Mouse (Mus musculus) lung, adult 2 months (tissue): ENCODE measurements at regions not wholly inside any gene's neighbourhood (a gene's known extent, or its start where the extent isn't known, plus 50 kb on each side); places are given as distances from the start of the nearest gene placed in this dataset.

Source experiments
- DNase-seq: peaks from one replicate; pipeline ENCODE4 v3.0.0; 2022
- H3K4me1 ChIP-seq: fragments of 200-500 bp; 2 replicates; pipeline ENCODE4 v1.6.1; 2011; ENCODE audit warnings: low read length; ENCODE audit not compliant: control insufficient read depth, insufficient read depth
- H3K4me3 ChIP-seq: fragments of 200-500 bp; replicated peaks from 2 replicates; pipeline ENCODE3; 2011; ENCODE audit warnings: low read depth, mild to moderate bottlenecking, control low read depth, low read length; ENCODE audit errors: extremely low read depth
- CTCF ChIP-seq: fragments of 200-500 bp; IDR thresholded peaks from 2 replicates; pipeline ENCODE4 v1.5.1; 2011; ENCODE audit warnings: mild to moderate bottlenecking, low read length, control low read depth; ENCODE audit not compliant: insufficient read depth
- POLR2A ChIP-seq: fragments of 200-500 bp; IDR thresholded peaks from 2 replicates; pipeline ENCODE4 v1.6.1; 2011; ENCODE audit warnings: low read depth, mild to moderate bottlenecking, control low read depth, low read length, borderline replicate concordance; ENCODE audit errors: extremely low read depth
- WGBS: fragments of 180-500 bp; shearing (Covaris S2); methylation state at CpG from one replicate; pipeline ENCODE4 v1.1.7; 2018; 5-methylcytosine and 5-hydroxymethylcytosine counted together

DNA sequence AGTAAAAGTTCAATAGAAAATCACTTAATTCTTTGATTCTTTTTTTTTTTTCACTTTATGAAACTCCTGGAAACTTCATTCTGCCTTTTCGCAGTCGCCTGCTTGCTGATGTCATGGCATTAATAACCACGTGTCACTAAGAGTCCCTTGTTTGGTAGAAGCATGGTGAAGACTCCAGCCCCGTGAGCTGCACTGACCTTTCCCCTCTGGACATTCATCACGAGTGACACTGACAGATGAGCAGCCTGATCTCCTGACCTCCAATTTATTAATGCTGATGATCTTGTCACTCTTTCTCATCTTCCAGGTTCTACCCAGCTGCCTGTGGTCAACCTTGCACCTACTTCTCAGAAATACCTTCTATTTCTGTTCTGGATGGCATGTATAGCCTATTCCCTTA, 867.1 kb upstream of the Slit2 start:
- Histone ChIP-seq H3K4me3 (no peak overlapping the region), H3K4me1 (no peaks in the 10 kb centered on the region)
- DNase-seq: no peak
- 45% methylated on average over 5 of the region's 5 CpGs for WGBS
- TF ChIP-seq POLR2A (no peak), CTCF (no peak)

DNA sequence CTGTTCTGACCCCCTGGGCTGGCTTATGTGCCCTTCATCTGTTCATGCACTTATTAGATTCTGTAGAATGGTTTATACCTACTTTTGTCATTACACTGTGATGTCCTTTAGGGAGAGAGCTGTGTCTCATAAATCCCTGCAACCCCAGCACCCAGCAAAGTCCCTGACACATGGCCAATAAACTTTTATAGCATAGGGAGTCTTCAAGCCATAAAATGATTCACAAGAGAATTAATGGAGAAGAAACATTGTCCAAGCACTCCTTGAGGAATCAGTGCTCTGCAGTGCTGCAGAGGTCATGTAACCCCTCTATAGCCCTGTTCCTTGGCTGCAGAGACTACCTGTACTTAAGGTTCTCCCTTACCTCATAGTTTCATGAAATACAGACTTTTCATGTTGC, 887.2 kb upstream of the Slit2 start:
- no peak for DNase-seq
- H3K4me1 ChIP-seq: no peaks in the 10 kb centered on the region
- H3K4me3 ChIP-seq: no peak overlapping the region
- TF ChIP-seq CTCF (no peak), POLR2A (no peak)

DNA sequence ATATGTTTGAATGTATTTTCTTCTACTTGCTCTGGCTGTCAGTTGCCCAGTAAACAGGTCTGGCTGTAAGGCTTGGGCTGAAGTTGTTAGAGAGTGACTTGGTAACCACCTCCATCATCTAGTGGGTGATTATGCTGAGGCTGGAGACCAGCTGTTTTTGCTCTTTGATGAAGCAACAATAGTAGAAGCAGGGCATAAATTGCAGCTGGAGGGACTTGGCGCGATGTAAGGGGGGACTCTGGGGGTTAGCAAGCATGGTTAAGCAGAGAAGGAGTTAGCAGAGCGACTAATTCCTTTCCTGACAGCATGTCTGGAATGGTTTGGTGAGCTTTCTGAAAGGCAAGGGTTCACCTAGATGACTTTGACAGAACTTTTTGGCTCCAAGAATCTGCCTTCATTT, 930.0 kb upstream of the Slit2 start:
- whole genome bisulfite sequencing: 63% methylated on average over 3 of the region's 3 CpGs
- no peak for DNase-seq
- TF ChIP-seq POLR2A: no peak
- TF ChIP-seq CTCF: no peak
- Histone ChIP-seq H3K4me3 (no peak overlapping the region), H3K4me1 (no peaks in the 10 kb centered on the region)

DNA sequence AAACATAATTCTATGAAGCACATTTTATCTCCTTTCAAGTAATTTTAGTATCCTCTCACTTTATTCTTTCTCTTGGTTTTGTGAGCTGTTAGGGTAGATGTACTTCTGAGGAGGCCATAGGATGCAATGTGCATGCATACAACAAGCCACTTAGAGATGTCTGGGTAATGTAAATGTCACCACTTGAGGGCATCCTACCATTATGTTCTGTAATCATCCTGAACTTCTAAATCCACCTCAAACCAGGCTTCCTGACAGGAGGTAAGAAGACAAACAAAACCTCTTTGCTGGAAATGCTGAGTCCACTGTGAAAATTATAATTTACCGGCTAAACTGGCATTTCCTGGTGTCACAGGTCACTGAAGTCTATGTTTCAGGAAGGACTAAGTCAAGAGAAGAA, 946.2 kb upstream of the Slit2 start:
- TF ChIP-seq POLR2A (no peak), CTCF (no peak)
- WGBS: 33% methylated on average over 1 of the region's 1 CpGs
- Histone ChIP-seq H3K4me3 (no peak overlapping the region), H3K4me1 (no peaks in the 10 kb centered on the region)
- no peak for DNase-seq

DNA sequence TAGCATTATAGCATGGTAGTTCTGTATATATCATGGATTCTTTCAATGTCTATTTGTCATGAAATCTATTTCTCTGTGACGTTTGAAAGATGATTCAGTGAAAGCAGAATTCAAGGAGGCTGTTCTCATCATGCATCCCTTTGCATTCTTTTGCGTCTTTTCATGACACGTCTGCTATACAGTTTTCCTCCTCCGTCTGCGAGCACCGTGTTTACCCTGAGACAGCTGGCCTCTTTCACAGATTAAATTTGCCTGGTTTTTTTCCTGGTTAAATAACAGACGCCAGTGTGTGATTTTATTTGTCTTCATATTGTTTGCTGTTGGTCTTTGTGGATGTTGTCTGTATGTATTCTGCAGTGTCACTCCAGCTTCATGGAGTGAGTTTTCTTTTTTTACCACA, 948.9 kb upstream of the Slit2 start:
- Histone ChIP-seq H3K4me1 (no peaks in the 10 kb centered on the region), H3K4me3 (no peak overlapping the region)
- no peak for TF ChIP-seq POLR2A
- no peak for TF ChIP-seq CTCF
- DNase-seq: no peak
- 58% methylated on average over 7 of the region's 7 CpGs for WGBS

DNA sequence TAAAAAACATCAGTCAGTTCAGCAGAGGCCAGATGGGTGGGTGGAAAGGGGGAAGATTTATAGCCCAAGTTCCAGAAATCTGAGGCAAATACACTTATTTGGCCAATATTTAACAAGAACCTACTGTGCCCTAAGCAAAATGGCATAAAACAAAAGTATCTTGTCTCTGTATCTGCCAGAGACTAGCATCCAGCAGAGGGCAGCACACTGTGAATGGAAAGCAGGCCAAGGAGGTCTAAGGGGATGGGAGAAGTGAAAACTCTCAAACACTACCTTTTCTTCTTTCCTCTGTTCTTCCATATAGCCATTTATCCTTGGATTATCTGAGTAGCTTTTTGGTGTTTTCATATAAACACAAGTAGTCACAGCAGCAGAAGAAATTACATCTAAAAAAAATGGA, 968.6 kb upstream of the Slit2 start:
- H3K4me3 ChIP-seq: no peak overlapping the region
- TF ChIP-seq CTCF: peak; percentile 61
- TF ChIP-seq POLR2A: no peak
- no peaks in the 10 kb centered on the region for H3K4me1 ChIP-seq
- DNase-seq: peak; percentile 19

DNA sequence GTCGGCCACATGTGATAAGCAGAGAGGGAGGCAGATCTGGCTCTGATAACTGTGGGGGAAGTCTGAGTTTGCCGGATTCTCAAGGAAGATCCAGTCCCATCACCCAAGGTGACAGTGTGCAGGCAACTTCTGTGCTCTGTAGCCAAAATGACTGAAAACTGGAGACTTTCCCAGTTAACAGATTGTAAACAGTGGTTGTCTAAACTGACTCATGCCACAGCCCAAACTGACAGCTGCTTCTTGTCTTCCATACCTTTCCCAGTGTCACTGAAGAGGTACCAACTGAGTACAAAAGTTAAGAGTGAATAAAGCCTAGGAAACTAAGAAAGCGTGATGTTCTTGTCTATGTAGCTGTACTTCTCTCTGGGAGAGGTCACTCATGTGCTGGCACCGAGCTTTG, 990.4 kb upstream of the Slit2 start:
- no peak overlapping the region for H3K4me3 ChIP-seq
- DNase-seq: no peak
- TF ChIP-seq CTCF (no peak), POLR2A (no peak)
- 46% methylated on average over 4 of the region's 4 CpGs for WGBS
- H3K4me1 ChIP-seq: no peaks in the 10 kb centered on the region

DNA sequence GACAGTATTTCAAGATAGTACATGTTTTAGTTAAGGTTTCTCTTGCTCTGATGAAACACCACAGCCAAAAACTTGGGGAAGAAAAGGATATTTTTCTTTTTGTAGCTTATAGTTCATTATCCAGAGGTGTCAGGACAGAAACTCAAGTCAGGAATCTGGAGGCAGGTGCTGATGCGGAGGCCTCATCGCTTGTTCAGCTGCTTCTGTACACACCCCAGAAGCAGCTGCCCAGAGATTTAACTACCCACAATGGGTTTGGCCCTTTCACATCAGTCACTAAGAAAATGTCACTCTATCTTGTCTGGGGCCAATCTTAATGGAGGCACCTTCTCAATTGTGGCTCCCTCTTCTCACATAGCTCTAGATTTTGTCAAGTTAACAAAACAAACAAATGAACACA, 996.4 kb upstream of the Slit2 start:
- Histone ChIP-seq H3K4me3 (no peak overlapping the region), H3K4me1 (no peaks in the 10 kb centered on the region)
- 81% methylated on average over 2 of the region's 2 CpGs for WGBS
- TF ChIP-seq CTCF (no peak), POLR2A (no peak)
- DNase-seq: no peak

DNA sequence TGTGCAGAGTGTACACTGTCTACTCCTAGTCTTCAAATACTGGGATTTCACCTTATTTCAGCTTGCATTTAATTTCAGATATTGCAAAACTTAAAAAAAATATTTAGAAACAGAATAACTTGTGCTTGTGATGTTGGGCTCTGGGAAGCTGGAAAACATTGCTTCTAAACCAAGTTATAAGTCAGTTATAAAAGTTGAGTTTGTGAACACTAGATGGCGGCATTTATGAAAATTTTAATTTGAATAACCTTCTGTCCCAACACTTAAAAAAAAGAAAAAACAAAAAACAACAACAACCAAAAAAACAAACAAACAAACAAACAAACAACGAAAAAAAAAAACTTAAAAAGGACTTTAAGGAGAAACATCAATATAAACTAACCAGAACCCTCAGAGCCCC, 1002.6 kb upstream of the Slit2 start:
- Histone ChIP-seq H3K4me1 (no peaks in the 10 kb centered on the region), H3K4me3 (no peak overlapping the region)
- TF ChIP-seq CTCF (no peak), POLR2A (no peak)
- 75% methylated on average over 2 of the region's 2 CpGs for WGBS
- DNase-seq: no peak

DNA sequence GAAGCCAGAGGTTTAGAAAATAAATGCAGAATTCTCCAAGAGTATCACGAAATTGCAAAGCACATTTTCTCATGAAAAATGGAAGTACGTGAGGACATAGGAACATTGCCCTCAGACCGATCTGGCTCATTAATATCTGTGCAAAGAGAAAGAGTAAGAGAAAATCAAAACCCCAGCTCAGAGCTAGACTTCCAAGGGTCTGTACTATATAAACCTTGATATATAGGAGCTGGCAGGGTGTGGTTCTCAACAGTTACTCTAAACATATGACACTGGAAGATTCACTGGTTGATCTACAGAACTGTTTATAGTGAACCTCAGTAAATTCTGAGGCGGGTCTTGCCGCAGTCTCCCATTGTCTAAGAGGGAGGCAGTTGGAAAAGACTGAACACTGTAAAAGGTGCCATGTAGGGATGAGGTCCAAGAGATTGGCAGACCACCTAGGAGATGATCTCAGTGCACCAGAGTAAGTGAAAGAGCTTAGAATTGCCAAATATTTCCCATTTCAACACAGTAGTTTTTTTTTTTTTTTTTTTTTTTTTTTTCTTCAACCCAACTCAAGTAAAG, 1014.0 kb upstream of the Slit2 start:
- DNase-seq: no peak
- 64% methylated on average over 5 of the region's 5 CpGs for WGBS
- TF ChIP-seq POLR2A (no peak), CTCF (no peak)
- Histone ChIP-seq H3K4me1 (no peaks in the 10 kb centered on the region), H3K4me3 (no peak overlapping the region)
